Mouse (Mus musculus) kidney, embryonic 15.5 days (tissue): ENCODE measurements around the gene Galnt2. TPM values are rescaled to one million over a fixed set of nuclear protein-coding genes. Genes with fewer than 3 reads are reported as not detected.

Experiments used
- ATAC-seq: fragments of 200-750 bp; cut with Nextera tagmentation; replicated peaks from 2 replicates; pipeline ENCODE4 v1.8.0; 2017; ENCODE audit warnings: moderate TSS enrichment; ENCODE audit not compliant: low FRiP score
- H3K27ac ChIP-seq: fragments of 300-500 bp; sonication (generic); 2 replicates; pipeline ENCODE4 v1.5.1; 2015; ENCODE audit warnings: mild to moderate bottlenecking, inconsistent platforms
- H3K27me3 ChIP-seq: fragments of 300-500 bp; sonication (generic); 2 replicates; pipeline ENCODE4 v1.6.1; 2015; ENCODE audit warnings: inconsistent platforms
- H3K36me3 ChIP-seq: fragments of 300-500 bp; sonication (generic); 2 replicates; pipeline ENCODE4 v1.6.1; 2015; ENCODE audit warnings: inconsistent platforms
- H3K4me1 ChIP-seq: fragments of 300-500 bp; sonication (generic); 2 replicates; pipeline ENCODE4 v1.6.1; 2015; ENCODE audit warnings: inconsistent platforms
- H3K4me2 ChIP-seq: fragments of 300-500 bp; sonication (generic); 2 replicates; pipeline ENCODE4 v1.6.1; 2015; ENCODE audit warnings: moderate library complexity, mild to moderate bottlenecking, inconsistent platforms
- H3K4me3 ChIP-seq: fragments of 300-500 bp; sonication (generic); replicated peaks from 2 replicates; pipeline ENCODE4 v1.5.1; 2015; ENCODE audit warnings: mild to moderate bottlenecking, inconsistent platforms
- H3K9ac ChIP-seq: fragments of 300-500 bp; sonication (generic); 2 replicates; pipeline ENCODE4 v1.6.1; 2015; ENCODE audit warnings: mild to moderate bottlenecking, inconsistent platforms
- H3K9me3 ChIP-seq: fragments of 300-500 bp; sonication (generic); replicated peaks from 2 replicates; pipeline ENCODE4 v1.6.1; 2016; ENCODE audit warnings: inconsistent platforms
- WGBS: fragments of 180-500 bp; shearing (Covaris S2); methylation state at CpG from one replicate; pipeline ENCODE4 v1.1.7; 2015; ENCODE audit warnings: mixed read lengths; 5-methylcytosine and 5-hydroxymethylcytosine counted together
- polyA plus RNA-seq: library from polyadenylated mRNA; unstranded; fragments of >200 nt; fragmentation: Nextera tagmentation; extraction: Ambion mirVana; gene quantifications from 2 replicates; pipeline ENCODE4 v1.2.1, GENCODE M21; 2015

Galnt2 gene
- polyA plus RNA-seq, 1 experiment from 2014 or later = 47.6 TPM

- WGBS = 74% methylated on average over 6 of the region's 6 CpGs
- 0 out of 2 replicates have a peak, but pooled peaks cover 3% of the 10 kb centered on the region for H3K9me3 ChIP-seq
- H3K4me1 ChIP-seq = peaks cover 29% of the 10 kb centered on the region
- no peaks in the 10 kb centered on the region for H3K27me3 ChIP-seq
- no peak overlapping the region for H3K9ac ChIP-seq
- H3K36me3 ChIP-seq = peaks cover 10% of the 10 kb centered on the region; the same call in 1 of the 2 replicates
- H3K27ac ChIP-seq = no peak overlapping the region
- no peak overlapping the region for H3K4me2 ChIP-seq
- H3K4me3 ChIP-seq = no peak overlapping the region
- ATAC-seq = no peak
Observed at GRCm38 (mm10) chr8:124239350-124239749, 8.2 kb downstream of the Galnt2 start.

- no peak for ATAC-seq
- Histone ChIP-seq H3K9ac (no peak overlapping the region), H3K9me3 (0 out of 2 replicates have a peak, but pooled peaks cover 3% of the 10 kb centered on the region), H3K4me1 (peaks cover 25% of the 10 kb centered on the region), H3K4me3 (no peak overlapping the region), H3K27me3 (no peaks in the 10 kb centered on the region), H3K36me3 (peaks cover 16% of the 10 kb centered on the region; the same call in 1 of the 2 replicates), H3K27ac (no peak overlapping the region), H3K4me2 (no peak overlapping the region)
- 45% methylated on average over 8 of the region's 8 CpGs for WGBS
Observed at GRCm38 (mm10) chr8:124240932-124241331, 9.7 kb downstream of the Galnt2 start.

GRCm38 (mm10) chr8:124242208-124242607, 11.0 kb downstream of the Galnt2 start:
- H3K27me3 ChIP-seq = no peaks in the 10 kb centered on the region
- no peak overlapping the region for H3K4me3 ChIP-seq
- WGBS = 81% methylated on average over 6 of the region's 6 CpGs
- no peak overlapping the region for H3K9ac ChIP-seq
- H3K36me3 ChIP-seq = peaks cover 16% of the 10 kb centered on the region; the same call in 1 of the 2 replicates
- H3K4me1 ChIP-seq = peaks cover 24% of the 10 kb centered on the region
- 0 out of 2 replicates have a peak, but pooled peaks cover 3% of the 10 kb centered on the region for H3K9me3 ChIP-seq
- ATAC-seq = no peak
- no peak overlapping the region for H3K27ac ChIP-seq
- no peak overlapping the region for H3K4me2 ChIP-seq

- WGBS = 85% methylated on average over 5 of the region's 5 CpGs
- H3K36me3 ChIP-seq = peaks cover 16% of the 10 kb centered on the region; the same call in 1 of the 2 replicates
- H3K9me3 ChIP-seq = 0 out of 2 replicates have a peak, but pooled peaks cover 3% of the 10 kb centered on the region
- H3K4me2 ChIP-seq = no peak overlapping the region
- H3K4me3 ChIP-seq = no peak overlapping the region
- ATAC-seq = no peak
- no peak overlapping the region for H3K27ac ChIP-seq
- no peak overlapping the region for H3K9ac ChIP-seq
- H3K27me3 ChIP-seq = no peaks in the 10 kb centered on the region
- H3K4me1 ChIP-seq = peaks cover 29% of the 10 kb centered on the region
Observed at GRCm38 (mm10) chr8:124242913-124243312, 11.7 kb downstream of the Galnt2 start.

GRCm38 (mm10) chr8:124247581-124247980, 16.4 kb downstream of the Galnt2 start:
- Histone ChIP-seq H3K27ac (no peak overlapping the region), H3K27me3 (no peaks in the 10 kb centered on the region), H3K9ac (no peak overlapping the region), H3K4me3 (no peak overlapping the region), H3K9me3 (0 out of 2 replicates have a peak, but pooled peaks cover 3% of the 10 kb centered on the region), H3K4me1 (peaks cover 42% of the 10 kb centered on the region), H3K36me3 (peaks cover 16% of the 10 kb centered on the region; the same call in 1 of the 2 replicates), H3K4me2 (no peak overlapping the region)
- ATAC-seq = no peak
- WGBS = 73% methylated on average over 6 of the region's 6 CpGs

- 79% methylated on average over 6 of the region's 6 CpGs for WGBS
- Histone ChIP-seq H3K9me3 (0 out of 2 replicates have a peak, but pooled peaks cover 3% of the 10 kb centered on the region), H3K4me2 (no peak overlapping the region), H3K27me3 (no peaks in the 10 kb centered on the region), H3K27ac (no peak overlapping the region), H3K4me3 (no peak overlapping the region), H3K9ac (no peak overlapping the region), H3K36me3 (peaks cover 13% of the 10 kb centered on the region; the same call in 1 of the 2 replicates), H3K4me1 (peaks cover 51% of the 10 kb centered on the region)
- peak; percentile 37; the same call in 1 of the 2 replicates for ATAC-seq
Observed at GRCm38 (mm10) chr8:124248688-124249087, 17.5 kb downstream of the Galnt2 start.

- H3K9ac ChIP-seq = no peak overlapping the region
- 24% methylated on average over 3 of the region's 3 CpGs for WGBS
- ATAC-seq = no peak; the same call in 1 of the 2 replicates
- peak overlapping the region; percentile 67 for H3K27ac ChIP-seq
- no peaks in the 10 kb centered on the region for H3K27me3 ChIP-seq
- H3K4me3 ChIP-seq = no peak overlapping the region
- no peak overlapping the region for H3K4me2 ChIP-seq
- H3K36me3 ChIP-seq = no peaks in the 10 kb centered on the region
- no peaks in the 10 kb centered on the region for H3K9me3 ChIP-seq
- peaks cover 53% of the 10 kb centered on the region for H3K4me1 ChIP-seq
Observed at GRCm38 (mm10) chr8:124250255-124250654, 19.1 kb downstream of the Galnt2 start.

GRCm38 (mm10) chr8:124250785-124251184, 19.6 kb downstream of the Galnt2 start:
- peaks cover 53% of the 10 kb centered on the region for H3K4me1 ChIP-seq
- H3K27me3 ChIP-seq = no peaks in the 10 kb centered on the region
- H3K36me3 ChIP-seq = no peaks in the 10 kb centered on the region
- ATAC-seq = peak; percentile 73
- H3K4me2 ChIP-seq = no peak overlapping the region
- no peak overlapping the region for H3K9ac ChIP-seq
- no peaks in the 10 kb centered on the region for H3K9me3 ChIP-seq
- H3K4me3 ChIP-seq = no peak overlapping the region
- WGBS = 13% methylated on average over 4 of the region's 4 CpGs
- H3K27ac ChIP-seq = peak overlapping the region; percentile 67

GRCm38 (mm10) chr8:124252533-124252950, 21.4 kb downstream of the Galnt2 start:
- Histone ChIP-seq H3K9me3 (no peaks in the 10 kb centered on the region), H3K27ac (peak overlapping the region; percentile 51; the same call in 1 of the 2 replicates), H3K27me3 (no peaks in the 10 kb centered on the region), H3K4me1 (peaks cover 61% of the 10 kb centered on the region), H3K4me2 (no peak overlapping the region), H3K9ac (no peak overlapping the region), H3K36me3 (no peaks in the 10 kb centered on the region), H3K4me3 (no peak overlapping the region)
- 86% methylated on average over 5 of the region's 5 CpGs for WGBS
- ATAC-seq = no peak

- Histone ChIP-seq H3K4me3 (no peak overlapping the region), H3K4me1 (peaks cover 60% of the 10 kb centered on the region), H3K4me2 (no peak overlapping the region), H3K36me3 (no peaks in the 10 kb centered on the region), H3K9me3 (no peaks in the 10 kb centered on the region), H3K27me3 (no peaks in the 10 kb centered on the region), H3K27ac (no peak overlapping the region), H3K9ac (no peak overlapping the region)
- WGBS = 81% methylated on average over 6 of the region's 6 CpGs
- ATAC-seq = no peak
Observed at GRCm38 (mm10) chr8:124253939-124254338, 22.7 kb downstream of the Galnt2 start.

- Histone ChIP-seq H3K4me2 (no peak overlapping the region), H3K27me3 (no peaks in the 10 kb centered on the region), H3K36me3 (no peaks in the 10 kb centered on the region), H3K9me3 (no peaks in the 10 kb centered on the region), H3K9ac (no peak overlapping the region), H3K4me3 (no peak overlapping the region), H3K4me1 (peaks cover 52% of the 10 kb centered on the region), H3K27ac (no peak overlapping the region)
- 77% methylated on average over 9 of the region's 9 CpGs for WGBS
- no peak for ATAC-seq
Observed at GRCm38 (mm10) chr8:124256841-124257240, 25.6 kb downstream of the Galnt2 start.

GRCm38 (mm10) chr8:124257363-124257762, 26.2 kb downstream of the Galnt2 start:
- H3K4me1 ChIP-seq = peaks cover 51% of the 10 kb centered on the region

GRCm38 (mm10) chr8:124259146-124259545, 28.0 kb downstream of the Galnt2 start:
- WGBS = 69% methylated on average over 4 of the region's 4 CpGs
- Histone ChIP-seq H3K4me3 (no peak overlapping the region), H3K4me1 (peaks cover 55% of the 10 kb centered on the region), H3K36me3 (no peaks in the 10 kb centered on the region), H3K27ac (no peak overlapping the region), H3K9me3 (no peaks in the 10 kb centered on the region), H3K4me2 (no peak overlapping the region), H3K27me3 (no peaks in the 10 kb centered on the region), H3K9ac (no peak overlapping the region)
- no peak for ATAC-seq

More at GRCm38 (mm10) chr8:124257363-124257762, 26.2 kb downstream of the Galnt2 start:
- Histone ChIP-seq H3K27ac (no peak overlapping the region), H3K36me3 (no peaks in the 10 kb centered on the region), H3K4me3 (no peak overlapping the region), H3K4me2 (no peak overlapping the region), H3K27me3 (no peaks in the 10 kb centered on the region), H3K9ac (no peak overlapping the region), H3K9me3 (no peaks in the 10 kb centered on the region)
- ATAC-seq = no peak
- WGBS = 44% methylated on average over 10 of the region's 10 CpGs
